Mouse (Mus musculus) fat pad, adult 2 months (tissue): ENCODE measurements around the gene Slc22a14.

ENCODE experiments used
- DNase-seq: peaks from one replicate; pipeline ENCODE4 v3.0.0-alpha.2; 2011; ENCODE audit warnings: low read depth, low spot score; ENCODE audit errors: extremely low read depth

Slc22a14 gene

DNA sequence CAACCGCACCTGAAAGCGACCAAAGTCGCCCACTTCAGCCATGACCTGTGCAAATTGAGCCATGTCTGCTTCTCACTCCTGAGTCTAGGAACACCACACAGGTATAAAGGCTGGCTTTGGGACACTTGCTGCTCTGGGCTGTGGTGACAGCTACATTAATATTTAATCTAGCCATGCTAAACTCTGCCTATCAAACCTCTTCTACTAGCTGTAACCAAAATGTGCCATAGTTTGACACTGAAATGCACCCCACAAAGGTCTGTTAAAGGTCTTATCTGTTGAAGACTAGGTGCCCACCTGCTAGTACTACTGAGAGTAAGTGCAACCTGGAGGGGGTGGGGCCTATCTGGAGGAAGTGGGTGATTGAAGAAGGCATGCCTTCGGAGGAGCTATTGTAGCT, 156.4 kb downstream of the Slc22a14 start, which contains the start of gene Slc22a13:
TSS of gene Slc22a13 (minus strand) at position 101 of the 400 bp plus-strand sequence.
- no peak for DNase-seq

DNA sequence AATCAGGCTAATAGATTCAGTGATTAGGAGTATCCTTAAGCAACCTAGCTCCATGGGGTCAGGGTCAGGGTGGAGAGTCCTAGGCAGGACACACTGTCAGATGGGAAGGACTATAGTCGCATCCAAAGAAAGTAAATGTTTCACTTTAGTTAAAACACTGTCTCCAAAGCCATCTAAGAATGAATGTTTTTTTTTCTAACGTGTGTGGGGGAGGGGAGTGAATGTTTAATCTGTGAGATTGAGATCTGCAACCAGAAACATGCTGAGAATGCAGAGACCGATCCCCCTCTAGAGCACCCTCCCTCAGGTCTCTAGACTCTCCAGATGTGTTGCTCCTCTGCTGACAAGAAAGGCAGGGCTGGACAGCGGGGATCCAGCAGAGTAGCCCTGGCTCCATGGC, 158.2 kb downstream of the Slc22a14 start:
- DNase-seq = no peak

DNA sequence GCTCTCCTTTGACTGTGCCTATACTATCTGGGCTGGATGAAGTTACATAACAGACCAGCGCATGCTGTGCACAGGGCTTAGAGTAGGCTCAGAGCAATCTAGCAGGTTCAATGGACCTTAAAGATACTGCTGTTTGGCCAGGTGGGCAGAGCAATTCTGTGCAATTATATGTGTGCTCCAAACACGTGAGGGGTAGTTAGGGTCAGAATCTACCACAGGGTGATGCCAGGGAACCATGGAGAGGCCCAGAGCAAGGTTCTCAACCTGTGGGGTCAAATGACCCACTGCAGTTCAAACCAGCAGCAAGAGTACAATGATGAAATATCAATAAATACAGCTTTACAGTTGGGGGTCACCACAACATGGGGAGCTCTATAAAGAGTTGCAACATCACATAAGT, 158.7 kb downstream of the Slc22a14 start:
- no peak for DNase-seq

DNA sequence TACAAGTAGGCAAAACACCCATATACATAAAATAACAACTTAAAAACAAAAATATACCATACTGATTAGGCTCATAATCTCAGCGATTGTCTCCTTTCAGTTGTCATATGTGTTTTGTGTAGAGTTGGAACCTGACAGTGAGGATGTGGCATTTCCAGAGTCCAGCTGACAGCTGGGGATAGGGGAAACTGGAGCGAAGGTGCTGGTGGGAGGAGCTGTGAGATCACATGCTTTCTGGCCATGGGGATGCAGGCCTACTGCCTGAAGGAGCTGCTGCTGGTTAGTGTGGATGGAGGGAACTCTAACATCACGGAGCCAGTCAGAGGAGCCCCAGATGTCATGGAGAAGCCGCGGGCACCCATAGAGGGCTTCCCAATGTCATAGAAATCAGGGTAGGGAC, 159.6 kb downstream of the Slc22a14 start:
- DNase-seq = no peak

DNA sequence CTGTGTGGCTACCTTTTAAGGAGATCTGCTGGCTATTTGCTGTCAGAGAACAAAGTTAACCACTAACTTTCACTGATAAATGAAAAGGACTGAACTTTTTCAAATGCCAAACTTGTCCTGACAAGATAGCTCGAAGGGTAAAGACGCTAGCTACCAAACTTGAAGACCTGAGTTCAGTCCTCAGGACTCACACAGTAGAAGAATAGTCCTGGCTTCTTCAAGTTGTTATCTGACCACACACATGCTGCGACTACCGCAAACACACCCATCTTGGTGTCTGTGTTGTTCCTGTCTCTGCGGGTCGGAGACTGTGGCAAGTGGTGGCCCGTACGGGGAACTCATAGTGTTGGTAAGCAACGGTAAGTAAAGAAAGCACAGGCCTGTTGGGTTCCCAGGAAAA, 161.7 kb downstream of the Slc22a14 start:
- DNase-seq = no peak

DNA sequence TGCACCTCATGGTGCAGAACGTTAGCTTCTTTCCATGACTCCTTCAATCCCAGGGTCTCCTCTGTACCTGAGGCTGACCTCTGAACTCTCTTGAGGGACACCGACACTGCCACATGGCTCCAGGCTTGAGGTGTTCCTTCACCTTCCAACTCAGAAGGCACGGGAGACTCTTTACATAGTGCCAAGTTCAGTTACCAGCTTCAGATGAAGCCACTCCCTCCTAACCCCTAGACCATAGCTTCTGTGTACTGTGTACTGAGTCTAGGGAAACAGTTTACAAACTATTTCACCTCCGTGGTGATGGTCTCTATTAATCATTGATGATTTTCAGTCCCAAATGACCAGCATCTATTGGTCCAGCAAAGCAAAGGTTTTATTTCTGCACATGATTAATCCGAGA, 163.7 kb downstream of the Slc22a14 start:
- no peak for DNase-seq

DNA sequence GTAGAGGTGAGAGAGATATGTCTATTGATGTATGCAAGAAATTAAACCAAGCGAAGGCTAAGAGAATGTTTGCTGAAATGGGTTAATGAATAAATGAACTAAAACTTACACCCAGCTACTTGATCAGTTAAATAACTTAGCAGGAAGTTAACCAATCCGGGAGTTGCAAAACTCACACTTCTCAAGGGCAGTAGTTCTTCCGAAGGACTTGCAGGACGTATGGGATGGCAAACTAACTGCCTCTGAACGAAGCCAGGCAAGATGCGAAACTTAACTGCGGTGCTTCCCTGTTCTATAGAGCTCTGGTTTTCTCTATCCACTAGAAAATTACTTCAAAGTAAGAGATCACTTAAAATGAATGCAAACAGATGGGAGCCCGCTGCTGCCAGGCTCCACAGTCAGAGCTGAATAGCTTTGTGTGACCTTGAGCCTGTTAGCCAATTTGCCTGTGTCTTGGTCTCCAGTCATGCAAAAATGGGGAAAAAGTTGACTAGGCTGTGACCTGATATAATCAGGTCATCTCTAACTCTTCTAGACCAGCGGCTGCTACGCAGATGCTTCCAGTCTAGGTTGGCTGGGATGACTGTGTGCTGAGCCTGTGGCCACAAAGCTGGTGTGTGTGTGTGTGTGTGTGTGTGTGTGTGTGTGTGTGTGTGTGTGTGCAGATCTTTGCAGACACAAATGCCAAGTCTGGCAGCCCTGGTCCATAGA, 166.0 kb downstream of the Slc22a14 start:
- DNase-seq = no peak

DNA sequence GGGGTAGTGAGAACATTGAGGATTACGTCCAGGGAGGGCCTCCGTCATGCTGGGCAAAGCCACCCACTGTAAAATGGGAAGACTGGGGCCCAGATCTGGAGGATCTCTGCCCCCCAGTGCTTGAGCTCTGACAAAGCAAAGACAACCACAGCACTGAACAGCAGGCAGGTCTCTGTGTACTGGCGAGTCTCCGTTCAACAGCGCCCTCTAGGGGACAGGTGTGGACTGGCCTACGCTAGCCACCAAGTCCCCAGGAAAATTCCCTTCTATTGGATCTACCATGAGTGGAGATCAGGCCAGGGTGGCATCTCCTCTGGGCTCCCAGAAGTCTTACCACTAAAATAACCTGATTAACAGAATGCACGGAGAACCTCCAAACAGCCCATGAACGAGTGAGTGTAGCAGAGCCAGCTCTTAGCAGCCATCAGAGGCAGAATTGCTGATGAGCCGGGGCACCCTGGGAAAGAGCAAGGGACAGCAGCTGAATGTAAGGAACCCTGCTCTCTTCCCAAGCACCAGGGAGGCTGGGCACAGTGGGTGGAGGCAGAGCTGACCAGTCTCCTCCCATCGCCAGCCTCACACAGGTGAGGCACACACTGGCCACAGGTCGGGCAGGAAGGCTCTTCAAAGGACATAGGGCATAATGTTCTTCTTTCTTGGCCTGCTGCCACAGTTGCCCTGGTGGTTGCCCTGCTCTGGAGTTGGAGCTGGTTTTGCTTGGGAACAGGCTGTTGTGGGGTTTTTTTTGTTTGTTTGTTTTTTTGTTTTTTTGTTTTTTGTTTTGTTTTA, 173.0 kb downstream of the Slc22a14 start:
- DNase-seq = peak; percentile 8

DNA sequence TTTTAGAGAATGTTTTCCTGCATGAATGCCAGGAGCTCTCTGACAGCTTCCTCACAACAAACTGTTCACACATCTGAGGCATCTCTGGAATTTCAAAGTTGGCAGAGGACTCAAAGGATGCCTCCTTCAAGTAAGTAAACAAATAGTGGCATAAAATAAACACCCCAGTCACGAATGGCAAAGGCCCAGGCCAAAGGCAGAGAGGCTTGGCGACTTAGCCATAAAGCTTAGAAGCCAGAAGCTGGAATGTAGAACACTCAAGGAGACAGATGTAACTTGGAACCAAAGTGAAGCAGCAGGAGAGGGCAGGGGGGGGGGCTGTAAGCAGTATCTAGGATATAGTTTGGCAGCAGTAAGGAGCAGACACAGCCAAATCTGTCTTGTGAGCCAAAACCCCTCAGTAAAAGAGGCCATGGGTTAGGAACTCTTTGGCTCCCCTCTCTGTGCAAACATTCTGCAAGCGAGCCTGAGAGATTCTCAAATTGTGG, 184.1 kb downstream of the Slc22a14 start:
- DNase-seq = no peak

DNA sequence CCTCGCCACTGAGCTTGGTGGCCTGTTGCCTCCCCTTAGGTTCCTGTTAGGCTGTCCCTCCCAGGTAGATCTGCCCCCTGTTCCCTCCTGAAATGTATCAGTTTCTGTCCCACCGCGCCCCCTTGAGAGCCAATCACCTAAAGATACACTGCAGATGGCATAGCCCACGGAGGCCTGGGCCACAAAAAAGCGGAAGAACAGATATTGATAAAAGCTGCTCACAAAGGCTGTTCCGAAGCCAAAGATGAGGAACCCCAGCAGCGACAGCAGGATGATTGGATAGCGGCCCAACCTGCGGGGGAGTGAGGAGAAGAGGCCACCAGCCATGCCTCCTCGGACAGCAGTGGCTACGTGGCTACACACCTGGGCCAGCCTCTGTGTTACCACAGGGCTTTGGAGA, 186.1 kb downstream of the Slc22a14 start:
- DNase-seq = no peak

DNA sequence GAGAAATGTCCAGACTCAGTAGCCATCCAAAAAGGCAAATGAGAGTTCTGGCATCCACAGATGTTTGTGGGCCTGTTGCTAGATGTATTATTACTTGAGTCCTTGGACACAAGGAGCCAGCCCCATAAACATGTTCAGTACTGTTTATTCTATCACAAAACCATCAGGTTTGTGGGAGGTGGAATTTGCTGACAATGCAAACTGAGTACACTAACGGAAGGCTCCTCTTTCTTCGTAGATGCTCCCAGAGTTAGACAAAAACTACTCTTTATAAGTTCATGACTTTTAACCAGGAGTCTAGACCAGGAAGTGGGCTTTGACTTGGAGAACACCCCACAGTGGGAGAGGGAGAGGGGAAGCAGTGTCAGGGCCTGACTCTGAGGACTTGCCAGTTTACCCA, 197.7 kb downstream of the Slc22a14 start:
- DNase-seq = no peak

DNA sequence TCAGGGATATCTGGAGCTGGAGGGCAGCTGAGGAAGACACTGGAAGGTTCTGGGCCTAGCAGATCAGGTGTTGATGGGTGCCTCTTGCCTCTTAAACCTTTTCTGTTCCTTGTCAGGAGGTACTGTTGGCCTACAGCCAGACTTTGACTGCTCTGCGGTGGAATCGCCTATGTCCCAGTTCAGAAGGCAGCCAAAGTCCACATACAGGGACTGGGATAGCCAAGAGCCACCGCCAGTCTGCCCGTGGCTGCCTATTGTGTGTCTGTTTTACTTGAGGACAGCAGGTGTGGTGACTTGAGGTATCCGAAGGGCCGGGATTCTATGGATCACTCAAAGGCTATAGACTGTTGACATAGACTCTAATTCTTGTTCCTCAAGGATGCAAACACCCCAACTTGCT, 199.8 kb downstream of the Slc22a14 start:
- DNase-seq = peak; percentile 55

DNA sequence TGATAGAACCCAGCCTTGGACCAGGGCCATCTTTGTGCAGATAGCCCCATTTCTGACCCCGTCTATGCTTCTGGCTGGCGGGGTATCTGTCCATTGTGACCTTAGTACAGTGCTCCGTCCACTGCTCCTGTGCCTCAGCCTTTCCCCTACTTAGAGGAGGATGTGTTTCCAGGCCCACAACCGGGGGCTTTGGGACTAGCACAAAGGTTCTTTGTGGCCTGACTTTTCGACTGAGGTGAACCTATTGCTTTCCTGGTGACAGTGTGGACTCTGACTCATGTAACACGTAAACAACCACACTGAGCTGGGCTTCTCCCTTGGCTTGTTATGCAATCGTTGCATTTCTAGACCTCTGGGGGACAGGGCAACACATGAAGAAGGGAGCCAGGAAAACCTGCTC, 200.6 kb downstream of the Slc22a14 start:
- DNase-seq = peak; percentile 39

DNA sequence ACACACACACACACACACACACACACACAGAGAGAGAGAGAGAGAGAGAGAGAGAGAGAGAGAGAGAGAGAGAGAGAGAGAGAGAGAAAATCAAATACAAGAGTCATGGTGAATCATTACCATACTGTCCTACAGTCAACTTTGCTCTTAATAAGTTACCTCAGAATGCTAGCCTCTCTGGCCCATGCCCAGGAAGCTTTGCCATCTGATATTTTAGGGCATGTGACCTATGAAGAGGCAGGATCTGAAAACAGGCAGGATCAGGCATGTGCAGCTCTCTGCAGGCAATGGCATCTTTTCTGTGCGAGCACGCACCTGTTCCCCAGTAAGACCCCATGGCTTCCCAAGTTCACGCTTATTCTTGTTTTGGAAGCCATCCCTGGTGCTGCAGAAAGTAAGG, 204.7 kb downstream of the Slc22a14 start:
- DNase-seq = peak; percentile 68

DNA sequence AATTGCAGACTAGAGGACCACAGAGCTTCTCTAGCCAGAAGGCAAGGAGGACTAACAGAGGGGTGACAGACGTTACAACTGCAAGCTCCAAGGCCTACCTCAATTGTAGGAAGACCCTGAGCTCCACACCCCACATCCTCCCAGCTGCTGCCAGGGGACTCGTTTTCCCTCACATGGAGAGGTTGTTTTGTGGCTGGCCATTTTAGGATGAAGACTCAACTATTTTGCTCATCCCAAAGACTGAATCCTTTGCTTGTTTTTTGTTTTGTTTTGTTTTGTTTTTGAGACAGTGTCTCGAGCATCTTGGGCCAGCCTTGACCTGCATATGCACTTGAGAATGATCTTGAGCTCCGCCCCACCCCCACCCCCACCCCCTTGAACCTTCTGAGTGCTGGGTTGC, 206.5 kb downstream of the Slc22a14 start, which contains the start of gene Gm47289:
TSS of gene Gm47289 (plus strand) at position 301 of the 400 bp plus-strand sequence.
- no peak for DNase-seq

DNA sequence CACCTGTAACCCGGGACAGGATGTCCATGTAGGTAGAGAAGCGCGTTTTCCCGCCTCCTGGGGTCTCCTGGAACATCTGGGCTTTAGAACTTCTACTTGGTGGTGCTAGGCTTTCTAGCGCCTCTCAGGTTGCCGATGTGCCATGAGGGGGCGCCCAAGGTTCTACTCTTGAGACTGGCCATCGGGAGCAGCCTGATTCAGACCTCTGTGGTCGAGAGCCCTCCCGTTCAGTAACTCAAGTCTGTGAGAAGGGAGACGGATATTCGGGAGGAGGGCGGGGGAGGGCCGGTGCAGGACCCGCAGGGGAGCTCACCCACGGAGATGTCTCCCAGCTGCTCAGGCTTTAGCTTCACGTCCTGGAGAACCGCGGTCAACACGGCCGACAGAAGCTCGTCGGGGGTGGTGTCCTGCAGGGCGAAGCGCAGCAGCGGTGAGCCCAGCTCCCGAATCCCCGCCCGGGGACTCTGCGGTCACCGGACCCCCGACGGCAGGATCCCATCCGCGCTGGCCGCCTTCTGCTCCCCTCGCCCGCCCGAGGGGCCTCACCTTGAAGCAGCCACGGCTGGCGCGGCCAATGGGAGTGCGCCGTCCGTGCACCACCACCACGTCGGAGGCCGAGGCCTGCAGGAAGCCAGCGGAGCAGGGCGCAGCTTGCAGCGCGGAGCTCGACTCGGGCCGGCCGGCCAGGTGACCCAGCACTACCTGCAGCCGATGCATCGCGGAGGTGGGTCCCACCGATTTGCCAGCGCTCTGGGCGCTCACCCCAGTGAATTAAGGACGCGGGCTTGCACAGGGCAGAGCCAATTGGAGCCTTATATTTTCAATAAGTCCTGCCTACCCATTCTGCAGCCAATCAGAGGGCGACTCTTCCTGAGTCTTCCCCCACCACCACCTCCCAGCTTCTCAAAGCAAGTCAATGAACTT, 208.8 kb downstream of the Slc22a14 start, which contains the start of gene Acaa1b:
TSS of gene Acaa1b (minus strand) at position 816 of the 924 bp plus-strand sequence.
- peak; percentile 58 for DNase-seq

DNA sequence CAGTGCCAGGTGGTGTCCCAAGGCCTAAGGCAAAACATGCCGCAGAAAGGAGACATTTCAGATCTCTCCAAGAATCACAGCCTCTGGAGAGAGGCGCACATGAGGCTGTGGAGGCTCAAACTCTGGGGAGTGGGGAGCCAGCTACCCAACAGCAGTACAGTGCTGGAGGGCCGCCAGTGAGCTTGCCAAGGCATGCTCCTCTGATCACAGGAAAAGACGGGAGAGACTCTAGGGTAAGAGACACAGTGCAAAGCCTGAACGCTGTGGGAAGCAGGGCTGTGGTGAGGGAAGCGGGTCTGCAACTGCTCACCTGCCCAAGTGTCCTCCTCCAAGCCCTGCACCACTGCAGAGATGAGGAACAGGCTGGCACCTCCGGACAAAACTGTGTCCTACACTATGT, 209.5 kb downstream of the Slc22a14 start:
- DNase-seq = peak; percentile 42

DNA sequence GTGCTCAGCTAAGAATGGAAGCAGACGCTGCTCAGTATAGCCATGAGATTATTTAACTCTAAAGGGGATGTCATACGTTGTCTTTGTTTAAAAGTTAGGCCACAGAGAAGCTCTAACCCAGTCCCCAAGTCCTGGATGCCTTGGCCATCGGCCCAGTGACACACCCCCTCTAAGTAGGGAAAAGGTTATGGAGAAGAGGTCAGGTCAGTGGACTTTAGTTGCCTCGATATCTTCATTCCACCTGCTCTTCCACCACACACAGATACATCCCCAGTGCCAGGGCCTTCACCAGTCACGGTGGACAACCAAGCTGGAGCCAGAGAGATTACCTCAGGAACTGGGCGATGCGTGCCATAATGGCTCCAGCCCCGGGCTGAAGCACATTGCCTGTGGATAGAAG, 209.9 kb downstream of the Slc22a14 start:
- no peak for DNase-seq

DNA sequence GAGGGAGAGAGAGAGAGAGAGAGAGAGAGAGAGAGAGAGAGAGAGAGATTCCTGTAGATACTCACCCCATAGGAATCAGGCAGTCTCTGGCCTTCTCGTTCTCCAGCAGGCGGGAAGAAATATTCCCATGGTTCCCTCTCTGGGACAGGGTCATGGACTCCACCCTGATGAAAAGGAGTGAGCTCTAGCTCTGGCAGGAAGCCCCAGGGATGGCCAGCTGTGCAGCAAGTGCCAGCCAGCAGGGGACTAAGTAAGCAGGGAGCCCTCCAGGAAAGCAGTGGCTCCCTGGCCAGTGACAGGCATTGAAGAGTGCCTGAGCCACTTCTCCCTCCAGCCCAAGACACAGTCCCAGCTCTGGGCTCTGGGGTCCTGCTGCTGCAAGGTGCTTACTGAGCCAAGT, 213.6 kb downstream of the Slc22a14 start:
- no peak for DNase-seq

DNA sequence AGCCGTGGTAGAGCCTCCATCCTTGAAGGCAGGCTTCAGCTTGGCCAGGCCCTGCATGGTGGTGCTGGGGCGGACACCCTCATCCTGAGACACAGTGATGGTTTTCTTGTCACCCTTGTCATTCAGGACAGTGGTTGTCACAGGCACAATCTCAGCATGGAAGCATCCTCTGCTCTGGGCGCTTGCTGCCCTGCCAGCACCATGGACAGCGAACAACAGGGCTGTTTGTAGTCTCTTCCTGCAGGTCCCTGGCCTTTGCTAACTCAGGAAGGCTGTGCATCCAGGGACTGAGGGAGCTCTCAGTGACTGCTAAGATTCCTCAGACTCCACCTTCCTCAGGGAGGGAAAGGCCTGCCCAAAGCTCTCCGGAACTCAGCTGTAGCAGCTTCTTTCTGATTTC, 215.8 kb downstream of the Slc22a14 start:
- DNase-seq = no peak
